Mouse (Mus musculus) midbrain, embryonic 10.5 days (tissue): ENCODE results near the gene Cntln. TPM values are rescaled to one million over a fixed set of nuclear protein-coding genes. Genes with fewer than 3 reads are reported as not detected.
A peak's percentile ranks its signal among the peaks of the same experiment; 100 is the strongest.

ENCODE experiments used
- DNase-seq: peaks from one replicate; pipeline ENCODE4 v3.0.0-alpha.2; 2017; ENCODE audit warnings: low spot score
- H3K27ac ChIP-seq: fragments of 300-500 bp; sonication (generic); replicated peaks from 2 replicates; pipeline ENCODE4 v1.5.1; 2016; ENCODE audit warnings: mild to moderate bottlenecking
- H3K27me3 ChIP-seq: fragments of 300-500 bp; sonication (generic); 2 replicates; pipeline ENCODE4 v1.6.1; 2016; ENCODE audit warnings: low read depth, mild to moderate bottlenecking; ENCODE audit not compliant: poor library complexity, severe bottlenecking
- H3K36me3 ChIP-seq: fragments of 300-500 bp; sonication (generic); 2 replicates; pipeline ENCODE4 v1.6.1; 2016; ENCODE audit warnings: mild to moderate bottlenecking, moderate library complexity
- H3K4me1 ChIP-seq: fragments of 300-500 bp; sonication (generic); 2 replicates; pipeline ENCODE4 v1.6.1; 2016
- H3K4me3 ChIP-seq: fragments of 300-500 bp; sonication (generic); 2 replicates; pipeline ENCODE4 v1.5.1; 2016; ENCODE audit warnings: mild to moderate bottlenecking, moderate library complexity
- H3K9me3 ChIP-seq: fragments of 300-500 bp; sonication (generic); replicated peaks from 2 replicates; pipeline ENCODE4 v1.6.1; 2016; ENCODE audit warnings: mild to moderate bottlenecking
- WGBS: fragments of 180-500 bp; shearing (Covaris S2); methylation state at CpG from one replicate; pipeline ENCODE4 v1.1.7; 2016; 5-methylcytosine and 5-hydroxymethylcytosine counted together
- polyA plus RNA-seq: library from polyadenylated mRNA; unstranded; fragments of >200 nt; fragmentation: Nextera tagmentation; extraction: Ambion mirVana; gene quantifications from 2 replicates; pipeline ENCODE4 v1.2.1, GENCODE M21; 2016

Cntln gene
- polyA plus RNA-seq, 1 experiment from 2014 or later: 5.2 TPM

DNA sequence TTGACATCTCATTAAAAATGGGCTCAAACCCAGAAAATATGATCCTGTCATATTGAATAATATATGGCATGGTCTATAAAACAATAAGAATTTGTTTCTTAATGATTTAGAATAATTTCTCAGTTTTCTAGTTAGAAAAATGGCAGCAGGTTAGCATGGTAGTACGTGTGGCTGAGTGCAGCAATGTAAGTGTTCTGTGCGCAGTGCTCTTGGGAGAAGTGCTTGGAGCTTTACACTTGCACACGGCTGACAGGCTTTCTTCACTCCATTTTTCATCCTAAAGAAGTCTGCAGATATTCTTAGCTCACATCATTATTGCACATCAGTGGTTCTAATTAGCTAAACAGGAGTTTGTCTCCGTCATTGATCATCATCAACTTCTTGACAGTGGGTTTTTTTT lies 60.0 kb downstream of the Cntln start:
- Histone ChIP-seq H3K4me3 (no peak overlapping the region), H3K9me3 (no peaks in the 10 kb centered on the region), H3K4me1 (peaks cover 4% of the 10 kb centered on the region; the same call in 1 of the 2 replicates), H3K27ac (no peak overlapping the region), H3K36me3 (no peaks in the 10 kb centered on the region), H3K27me3 (no peaks in the 10 kb centered on the region)
- 91% methylated on average over 4 of the region's 4 CpGs for WGBS
- no peak for DNase-seq

DNA sequence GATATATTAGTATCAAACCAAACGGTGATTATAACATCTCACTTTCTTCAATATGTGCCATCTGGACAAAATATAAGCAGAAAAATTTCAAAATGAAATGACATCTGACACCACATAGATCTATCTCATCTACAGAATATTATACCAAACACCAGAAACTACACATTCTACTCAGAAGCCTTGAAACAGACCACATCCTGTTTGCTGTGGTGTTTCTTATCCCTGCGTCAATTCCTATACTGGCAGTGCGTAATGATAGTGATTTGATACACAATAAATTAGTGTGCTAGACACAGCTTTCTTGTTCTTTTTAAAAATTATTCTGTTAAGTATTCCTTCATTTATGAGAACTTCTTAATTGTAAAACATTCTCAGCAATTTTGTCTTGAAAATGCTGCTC lies 62.3 kb downstream of the Cntln start:
- Histone ChIP-seq H3K9me3 (no peaks in the 10 kb centered on the region), H3K4me3 (no peak overlapping the region), H3K4me1 (peaks cover 4% of the 10 kb centered on the region; the same call in 1 of the 2 replicates), H3K36me3 (no peaks in the 10 kb centered on the region), H3K27me3 (no peaks in the 10 kb centered on the region), H3K27ac (no peak overlapping the region)
- no peak for DNase-seq
- 92% methylated on average over 3 of the region's 3 CpGs for WGBS

DNA sequence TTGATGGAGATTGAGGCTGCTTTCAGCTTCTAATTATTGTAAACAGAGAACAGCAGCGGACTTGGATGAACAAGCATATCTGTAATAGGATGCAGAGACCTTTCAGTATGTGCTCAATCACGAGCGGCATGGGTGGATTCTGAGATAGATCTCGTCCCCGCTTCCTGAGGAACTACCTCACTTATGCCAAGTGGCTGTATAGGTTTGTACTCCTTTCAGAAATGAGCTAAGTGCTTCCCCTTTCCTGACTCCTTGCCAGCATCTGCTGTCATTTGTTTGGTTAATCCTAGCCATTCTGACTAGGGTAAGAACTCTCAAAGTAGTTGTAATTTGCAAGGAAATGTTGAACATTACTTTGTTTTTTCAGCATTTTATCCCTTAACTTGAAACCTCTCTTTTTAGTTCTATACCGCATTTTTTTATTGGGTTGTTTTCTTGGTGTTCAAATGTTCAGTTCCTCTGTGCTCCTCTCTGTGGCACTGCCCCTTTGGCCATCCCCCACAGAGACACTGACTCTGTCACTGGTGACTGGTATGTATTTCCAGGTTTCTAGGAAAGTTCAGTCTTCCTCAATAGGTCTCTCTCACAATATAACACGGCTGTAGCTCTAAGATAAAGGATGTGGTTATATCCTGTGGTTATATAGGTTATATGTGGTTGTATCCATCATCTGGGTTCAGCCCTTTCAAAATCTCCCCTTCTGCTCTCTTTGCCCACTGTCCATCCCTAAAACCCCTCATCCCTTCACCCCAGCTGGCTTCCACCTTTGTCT lies 93.0 kb downstream of the Cntln start:
- Histone ChIP-seq H3K36me3 (no peaks in the 10 kb centered on the region), H3K27ac (no peak overlapping the region), H3K4me3 (no peak overlapping the region), H3K27me3 (no peaks in the 10 kb centered on the region), H3K9me3 (no peaks in the 10 kb centered on the region), H3K4me1 (peaks cover 3% of the 10 kb centered on the region; the same call in 1 of the 2 replicates)
- no peak for DNase-seq
- 85% methylated on average over 7 of the region's 7 CpGs for WGBS

DNA sequence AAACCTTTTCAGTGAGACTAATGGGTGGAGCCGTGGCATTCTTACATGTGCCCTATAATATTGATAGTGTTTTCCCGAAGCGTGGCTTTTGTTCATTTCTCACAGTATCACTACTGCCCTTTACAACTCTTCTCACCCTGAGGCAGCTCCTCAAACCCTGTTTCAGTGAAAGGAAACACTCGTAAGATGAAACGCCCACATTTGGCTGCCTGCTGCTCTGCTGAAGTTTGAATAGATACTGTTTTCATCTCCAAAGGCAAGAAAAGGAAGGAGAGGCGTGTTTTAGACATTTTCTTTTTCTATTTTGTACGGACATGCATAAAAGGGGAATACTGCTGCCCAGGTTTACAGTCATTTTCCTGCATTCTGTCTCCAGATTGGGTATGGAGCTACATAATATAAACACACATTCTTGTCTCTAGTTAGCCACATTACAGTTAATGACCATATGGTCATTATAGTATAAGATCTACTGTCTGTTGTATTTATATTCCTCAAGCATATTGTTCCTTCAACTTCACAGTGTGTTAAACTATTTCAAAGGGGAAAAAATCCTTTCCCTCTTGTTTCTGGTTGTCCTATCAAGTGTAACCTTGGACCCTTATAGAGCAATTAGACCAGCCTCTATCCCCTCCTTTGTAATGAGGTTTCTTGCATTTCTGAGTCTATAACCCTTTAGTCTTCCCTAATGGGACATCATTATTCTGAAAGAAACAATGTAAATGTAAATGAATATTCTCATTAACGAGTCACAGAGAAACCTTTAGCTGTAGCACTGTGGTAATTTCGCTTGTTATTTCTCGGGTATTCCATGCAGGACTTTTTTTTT lies 111.6 kb downstream of the Cntln start:
- Histone ChIP-seq H3K36me3 (no peaks in the 10 kb centered on the region), H3K4me1 (no peaks in the 10 kb centered on the region), H3K9me3 (no peaks in the 10 kb centered on the region), H3K4me3 (no peak overlapping the region), H3K27ac (no peak overlapping the region), H3K27me3 (no peaks in the 10 kb centered on the region)
- WGBS: 74% methylated on average over 10 of the region's 10 CpGs
- no peak for DNase-seq

DNA sequence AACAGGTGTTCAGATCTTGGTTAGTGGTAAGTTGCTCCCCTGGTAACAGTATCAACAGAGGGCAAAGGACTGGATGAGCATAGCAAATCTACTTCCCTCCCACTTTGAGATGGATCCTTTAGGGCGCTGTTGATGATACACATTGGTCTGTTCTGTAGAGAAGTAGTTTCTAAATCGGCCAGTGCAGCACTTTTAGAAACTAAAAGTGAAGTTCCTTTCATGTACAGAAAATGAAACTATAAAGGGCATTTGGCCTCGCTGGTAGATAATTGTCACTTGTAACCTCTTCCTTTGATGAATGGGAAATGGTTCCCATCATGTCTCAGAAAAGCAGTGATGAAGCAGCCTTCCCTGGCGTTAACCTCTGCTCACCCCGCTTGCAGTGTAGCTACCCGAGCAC lies 121.5 kb downstream of the Cntln start:
- no peaks in the 10 kb centered on the region for H3K36me3 ChIP-seq
- no peak overlapping the region for H3K4me3 ChIP-seq
- 86% methylated on average over 6 of the region's 6 CpGs for WGBS
- H3K9me3 ChIP-seq: no peaks in the 10 kb centered on the region
- H3K27ac ChIP-seq: no peak overlapping the region
- DNase-seq: no peak
- H3K27me3 ChIP-seq: no peaks in the 10 kb centered on the region
- no peaks in the 10 kb centered on the region for H3K4me1 ChIP-seq

DNA sequence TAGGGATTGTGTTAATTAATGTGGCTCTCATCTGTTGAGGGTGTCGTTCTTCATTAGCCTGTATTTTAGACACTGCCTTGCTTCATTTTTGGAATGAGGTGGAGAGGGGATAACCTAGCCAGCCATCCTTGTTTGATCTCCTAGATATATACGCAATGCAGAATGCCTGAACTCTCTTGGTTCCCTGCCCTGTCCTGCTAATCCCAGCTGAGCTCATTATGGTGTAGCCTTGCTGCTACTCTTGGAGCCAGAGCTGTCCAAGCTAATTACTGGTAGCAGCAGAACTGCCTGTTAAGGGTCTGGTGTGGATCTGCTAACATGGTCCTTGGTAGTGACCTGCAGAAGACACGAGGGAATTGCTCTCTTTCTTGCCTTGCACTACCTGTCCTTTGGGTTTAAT lies 122.7 kb downstream of the Cntln start:
- Histone ChIP-seq H3K27me3 (no peaks in the 10 kb centered on the region), H3K9me3 (no peaks in the 10 kb centered on the region), H3K4me3 (no peak overlapping the region), H3K27ac (no peak overlapping the region), H3K4me1 (no peaks in the 10 kb centered on the region), H3K36me3 (no peaks in the 10 kb centered on the region)
- 73% methylated on average over 3 of the region's 3 CpGs for WGBS
- no peak for DNase-seq

DNA sequence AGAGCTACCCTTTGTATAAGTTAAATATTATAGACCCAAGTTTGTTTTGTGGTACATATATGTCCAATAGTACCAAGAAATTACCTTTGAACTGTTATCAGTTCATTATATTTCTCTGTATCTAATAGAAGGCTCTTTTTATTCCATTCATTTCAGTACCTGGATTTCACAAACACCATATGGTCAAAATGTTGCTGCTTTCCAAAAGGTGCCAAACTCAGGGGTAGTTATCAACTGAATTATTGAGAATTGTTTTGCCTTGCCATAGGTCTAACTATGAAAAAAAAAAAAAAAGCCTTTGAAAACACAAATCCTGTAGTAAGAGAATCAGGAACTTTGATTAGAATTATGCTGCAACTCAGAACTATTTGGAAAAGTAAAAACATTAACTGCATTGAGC lies 126.7 kb downstream of the Cntln start:
- no peaks in the 10 kb centered on the region for H3K4me1 ChIP-seq
- no peaks in the 10 kb centered on the region for H3K27me3 ChIP-seq
- no peaks in the 10 kb centered on the region for H3K36me3 ChIP-seq
- DNase-seq: no peak
- no peak overlapping the region for H3K4me3 ChIP-seq
- no peaks in the 10 kb centered on the region for H3K9me3 ChIP-seq
- no peak overlapping the region for H3K27ac ChIP-seq

DNA sequence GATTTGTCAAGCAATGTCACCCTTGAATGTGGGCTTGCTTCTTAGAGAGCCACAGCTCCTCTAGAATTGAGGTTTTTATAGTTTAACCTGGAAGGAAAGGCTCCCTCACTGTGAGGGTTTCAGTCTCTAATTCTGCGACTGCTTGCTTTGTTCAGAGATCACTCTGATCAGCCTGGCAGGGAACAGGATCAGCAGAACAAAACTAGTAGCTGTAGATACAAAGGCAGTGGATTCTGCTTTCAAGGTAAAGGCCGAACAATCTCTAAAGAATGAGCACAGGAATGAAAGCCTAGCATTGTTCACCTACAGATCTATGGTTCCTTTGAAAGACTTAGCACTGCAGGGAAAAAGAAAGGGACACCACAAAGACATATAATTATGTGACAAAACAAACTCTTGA lies 161.6 kb downstream of the Cntln start:
- Histone ChIP-seq H3K4me3 (no peak overlapping the region), H3K27ac (peak overlapping the region; percentile 55; the same call in 1 of the 2 replicates), H3K27me3 (no peaks in the 10 kb centered on the region), H3K9me3 (no peaks in the 10 kb centered on the region), H3K4me1 (peaks cover 14% of the 10 kb centered on the region), H3K36me3 (0 out of 2 replicates have a peak, but pooled peaks cover 3% of the 10 kb centered on the region)
- no peak for DNase-seq
- WGBS: 19% methylated on average over 2 of the region's 2 CpGs

DNA sequence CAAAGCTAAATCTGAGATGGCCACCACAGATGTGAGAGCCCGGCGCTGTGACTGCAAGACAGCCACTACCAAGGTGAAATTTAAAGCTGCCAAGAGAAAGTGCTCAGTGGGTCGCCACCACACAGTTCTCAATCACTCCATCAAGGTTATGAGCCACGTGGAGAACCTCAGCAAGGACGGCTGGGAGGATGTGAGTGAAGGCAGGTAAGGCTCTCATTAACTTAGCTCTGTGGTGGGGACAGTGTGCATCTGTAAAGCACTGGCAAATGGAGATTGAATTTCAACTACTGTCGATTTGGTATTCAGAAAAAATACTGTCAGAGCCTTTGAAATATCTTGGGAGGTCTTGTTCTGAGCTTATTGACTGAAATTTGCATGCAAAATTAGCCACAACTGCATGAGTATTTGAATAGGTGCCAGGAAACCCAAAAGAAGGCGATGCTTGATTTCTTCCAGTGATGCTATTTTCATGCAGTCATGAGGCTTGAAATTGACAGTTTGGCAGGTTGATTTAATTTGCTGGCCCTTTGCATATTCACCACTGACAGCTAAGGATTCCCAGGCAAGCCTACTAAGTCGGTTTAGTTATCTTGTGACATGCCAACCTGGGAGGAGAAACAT lies 165.9 kb downstream of the Cntln start:
- no peaks in the 10 kb centered on the region for H3K27me3 ChIP-seq
- 83% methylated on average over 8 of the region's 8 CpGs for WGBS
- 0 out of 2 replicates have a peak, but pooled peaks cover 3% of the 10 kb centered on the region for H3K36me3 ChIP-seq
- H3K9me3 ChIP-seq: no peaks in the 10 kb centered on the region
- DNase-seq: no peak
- no peak overlapping the region for H3K27ac ChIP-seq
- H3K4me1 ChIP-seq: peaks cover 12% of the 10 kb centered on the region
- H3K4me3 ChIP-seq: no peak overlapping the region

DNA sequence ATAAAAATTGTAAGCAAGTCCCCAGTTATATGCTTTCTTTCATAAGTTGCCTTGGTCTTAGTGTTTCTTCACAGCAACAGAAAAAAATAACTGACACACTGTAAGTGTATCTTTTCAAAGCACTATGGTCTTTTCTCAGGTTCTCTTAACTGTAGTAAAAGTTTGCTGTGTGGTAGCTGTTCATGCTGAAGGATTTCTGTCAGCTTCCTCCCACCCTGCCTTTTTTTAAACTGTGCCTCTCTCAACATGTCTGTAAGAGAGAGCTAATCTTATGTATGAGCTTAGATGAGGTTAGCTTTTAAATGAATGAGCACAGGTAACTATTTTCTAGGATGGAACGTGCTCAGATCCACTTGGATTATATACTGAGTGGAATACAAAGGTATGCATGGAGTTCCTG lies 170.5 kb downstream of the Cntln start:
- H3K36me3 ChIP-seq: 0 out of 2 replicates have a peak, but pooled peaks cover 3% of the 10 kb centered on the region
- H3K27ac ChIP-seq: no peak overlapping the region
- 71% methylated on average over 1 of the region's 1 CpGs for WGBS
- no peak overlapping the region for H3K4me3 ChIP-seq
- no peaks in the 10 kb centered on the region for H3K9me3 ChIP-seq
- no peak for DNase-seq
- H3K4me1 ChIP-seq: no peaks in the 10 kb centered on the region
- no peaks in the 10 kb centered on the region for H3K27me3 ChIP-seq

DNA sequence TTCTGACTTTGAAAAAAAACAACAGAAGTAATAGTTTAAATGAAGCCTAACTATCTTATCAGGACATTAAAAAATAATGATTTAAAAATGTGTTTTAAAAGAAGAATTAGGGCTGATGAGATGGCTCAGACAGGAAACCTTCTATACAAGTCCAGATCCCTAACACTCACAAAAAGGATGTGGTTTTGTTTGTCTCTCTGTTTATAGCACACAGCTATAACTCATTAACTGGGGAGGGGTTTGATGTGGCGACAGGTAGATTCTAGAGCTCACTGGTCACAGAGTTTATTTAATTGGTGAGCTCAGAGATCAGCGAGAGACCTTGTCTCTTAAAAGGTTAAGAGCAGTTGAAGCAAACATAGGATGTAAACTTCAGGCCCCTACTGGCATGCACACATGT lies 175.5 kb downstream of the Cntln start:
- no peak overlapping the region for H3K27ac ChIP-seq
- H3K27me3 ChIP-seq: no peaks in the 10 kb centered on the region
- DNase-seq: no peak
- WGBS: 95% methylated on average over 2 of the region's 2 CpGs
- H3K4me1 ChIP-seq: no peaks in the 10 kb centered on the region
- no peaks in the 10 kb centered on the region for H3K36me3 ChIP-seq
- H3K4me3 ChIP-seq: no peak overlapping the region
- H3K9me3 ChIP-seq: no peaks in the 10 kb centered on the region

DNA sequence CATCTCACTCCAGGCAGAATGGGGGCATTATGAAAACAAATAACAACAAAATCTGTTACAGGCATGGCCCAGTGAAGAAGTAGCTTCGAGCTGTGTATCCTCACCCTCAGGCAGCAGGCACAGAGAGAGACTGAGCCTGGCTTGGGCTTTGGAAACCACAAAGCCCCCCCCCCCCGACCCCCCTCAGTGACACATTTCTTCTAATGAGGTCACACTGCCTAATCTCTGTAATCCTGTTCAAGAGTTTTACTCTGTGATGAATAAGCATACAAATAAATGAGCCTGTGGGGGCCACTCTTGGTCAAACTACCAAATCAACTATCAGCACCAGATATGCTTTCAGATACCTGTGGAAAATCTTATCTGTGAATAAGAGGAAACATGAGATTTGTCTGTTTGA lies 177.6 kb downstream of the Cntln start:
- Histone ChIP-seq H3K9me3 (no peaks in the 10 kb centered on the region), H3K4me1 (no peaks in the 10 kb centered on the region), H3K4me3 (no peak overlapping the region), H3K36me3 (no peaks in the 10 kb centered on the region), H3K27me3 (no peaks in the 10 kb centered on the region), H3K27ac (no peak overlapping the region)
- 46% methylated on average over 2 of the region's 2 CpGs for WGBS
- no peak for DNase-seq

DNA sequence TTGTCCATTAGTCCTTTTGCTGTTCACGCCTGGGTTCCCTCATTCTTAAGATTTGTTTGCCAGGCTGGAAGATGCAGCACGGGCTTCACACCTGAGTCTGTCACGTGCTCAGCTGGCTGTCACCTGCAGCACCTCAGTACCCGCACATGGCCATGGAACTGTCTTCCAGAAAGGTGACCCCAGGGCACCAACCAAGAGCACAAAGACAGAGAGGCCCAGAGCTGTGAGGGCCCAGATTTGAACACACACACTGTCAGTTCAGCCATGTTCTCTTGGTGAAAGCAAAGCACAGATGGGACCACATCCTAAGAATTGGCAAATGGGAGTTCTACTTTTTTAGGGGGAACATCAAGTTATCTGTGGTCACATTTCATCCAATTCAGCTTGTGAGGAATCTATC lies 211.9 kb downstream of the Cntln start:
- no peaks in the 10 kb centered on the region for H3K27me3 ChIP-seq
- no peaks in the 10 kb centered on the region for H3K36me3 ChIP-seq
- 79% methylated on average over 4 of the region's 4 CpGs for WGBS
- no peak overlapping the region for H3K27ac ChIP-seq
- no peak for DNase-seq
- H3K9me3 ChIP-seq: no peaks in the 10 kb centered on the region
- H3K4me1 ChIP-seq: no peaks in the 10 kb centered on the region
- H3K4me3 ChIP-seq: no peak overlapping the region
